Mouse (Mus musculus): Measurements from ENCODE around the gene Prkaa2.
A peak's percentile ranks its signal among the peaks of the same experiment; 100 is the strongest.
"Not testable (repeated sequence)": the region's sequence is repeated elsewhere in the genome, so short reads cannot be mapped to it uniquely, and the experiment has no call there.

The Prkaa2 gene

GRCm38 (mm10) chr4:105007360-105008018, 102.2 kb downstream of the Prkaa2 start:
- DNase-seq = no peak

GRCm38 (mm10) chr4:105004649-105005048, 105.0 kb downstream of the Prkaa2 start:
- DNase-seq = not testable (repeated sequence)

DNA sequence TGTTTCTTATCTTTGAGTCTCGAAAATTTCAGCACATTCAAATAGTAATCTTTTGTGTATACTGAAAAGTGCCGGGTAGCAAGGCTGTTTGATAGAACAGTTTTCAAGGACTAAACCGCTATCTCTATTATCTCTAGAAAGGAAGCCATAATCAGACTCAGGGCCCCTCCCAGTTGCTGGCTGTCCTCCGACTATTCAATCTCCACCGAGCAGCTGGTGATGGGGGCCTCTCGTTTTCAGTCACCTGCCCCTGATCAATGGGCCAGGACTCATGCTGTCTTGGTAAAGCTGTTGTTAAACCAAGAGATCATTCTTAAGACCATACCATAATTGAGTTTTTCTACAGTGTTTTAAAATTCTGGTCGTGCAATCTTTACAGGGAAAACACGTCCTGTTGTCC, 105.6 kb downstream of the Prkaa2 start:
- no peak for DNase-seq

DNA sequence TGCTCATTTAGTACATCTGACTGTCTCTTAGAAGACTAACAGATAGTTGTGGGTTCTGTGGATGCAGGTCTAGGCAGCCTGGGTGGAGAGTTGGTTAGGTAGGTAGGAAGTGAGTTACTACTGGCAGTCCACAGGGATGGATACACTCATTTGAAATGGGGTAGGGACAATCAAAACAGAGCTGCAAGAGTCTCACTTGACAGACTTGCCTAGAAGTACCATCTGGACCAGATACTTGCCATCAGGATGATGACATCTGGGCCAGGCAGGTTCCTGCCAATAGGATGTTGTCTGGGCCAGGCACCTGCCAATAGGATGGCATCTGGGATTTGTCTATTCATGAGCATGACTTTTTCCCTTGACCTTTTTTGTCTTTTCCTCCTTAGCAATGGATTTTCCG, 108.0 kb downstream of the Prkaa2 start:
- no peak for DNase-seq

DNA sequence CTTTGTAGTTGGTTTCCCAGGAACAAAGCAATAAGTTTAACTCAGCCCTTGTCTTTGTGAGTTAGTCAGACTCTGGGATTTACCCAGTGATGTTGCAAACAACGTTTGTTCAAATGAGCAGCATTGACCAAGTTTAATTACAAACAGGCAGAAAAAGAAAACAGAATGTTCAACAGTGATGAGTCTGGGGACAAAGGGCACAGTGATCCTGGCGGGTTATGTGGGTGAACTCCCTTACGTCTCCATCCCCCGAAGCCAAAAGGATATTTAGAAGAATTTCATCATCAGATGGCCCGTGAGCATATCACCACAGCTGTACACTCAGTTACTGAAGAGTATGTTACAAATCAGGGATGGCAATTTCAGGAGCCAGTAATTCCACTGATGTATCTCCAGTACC, 110.0 kb downstream of the Prkaa2 start:
- no peak for DNase-seq

- DNase-seq = no peak
Measured at GRCm38 (mm10) chr4:104993140-104993874, 116.4 kb downstream of the Prkaa2 start.

GRCm38 (mm10) chr4:104992271-104992670, 117.4 kb downstream of the Prkaa2 start:
- DNase-seq = no peak

GRCm38 (mm10) chr4:104990686-104991085, 119.0 kb downstream of the Prkaa2 start:
- no peak for DNase-seq

GRCm38 (mm10) chr4:104990016-104990415, 119.7 kb downstream of the Prkaa2 start:
- peak; percentile 63 for DNase-seq

GRCm38 (mm10) chr4:104988709-104989108, 121.0 kb downstream of the Prkaa2 start:
- no peak for DNase-seq

GRCm38 (mm10) chr4:104988102-104988501, 121.6 kb downstream of the Prkaa2 start:
- DNase-seq = peak; percentile 29

DNA sequence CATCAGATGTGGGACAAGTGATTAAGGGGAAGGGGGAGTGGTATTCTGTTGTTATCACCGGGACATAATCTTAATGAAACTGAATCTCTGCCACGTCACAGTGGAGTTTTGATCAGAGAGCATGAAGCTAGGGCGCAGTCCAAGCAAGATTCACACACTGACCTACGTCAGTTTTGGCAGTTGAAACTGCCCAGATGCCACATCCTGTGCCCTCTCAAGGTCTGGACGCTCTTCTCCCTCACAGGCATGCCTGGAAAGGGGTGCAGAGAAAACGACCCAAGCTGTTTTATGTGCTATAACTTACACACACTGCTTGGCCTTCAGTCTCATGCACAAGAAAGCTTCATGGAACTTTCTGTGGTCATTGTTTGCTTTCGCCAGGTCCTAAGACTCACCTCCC, 122.1 kb downstream of the Prkaa2 start:
- DNase-seq = no peak

- DNase-seq = no peak
Measured at GRCm38 (mm10) chr4:104985960-104986632, 123.6 kb downstream of the Prkaa2 start.
